Mouse (Mus musculus) ovary, postnatal 14 days (tissue): ENCODE data around the gene Dmrta1.
A peak's percentile ranks its signal among the peaks of the same experiment; 100 is the strongest.
"Not testable (repeated sequence)": the region's sequence is repeated elsewhere in the genome, so short reads cannot be mapped to it uniquely, and the experiment has no call there.

Experiments
- DNase-seq: peaks from one replicate; pipeline ENCODE4 v3.0.0; 2022; ENCODE audit warnings: low spot score

Gene Dmrta1

GRCm38 (mm10) chr4:89679195-89679594 lies at the start of gene Dmrta1:
Dmrta1 (plus strand) TSS chr4:89679436.
- DNase-seq, result no peak

- DNase-seq, result no peak
Observed at GRCm38 (mm10) chr4:89630374-89631079, 48.7 kb upstream of the Dmrta1 start.

GRCm38 (mm10) chr4:89631560-89631959 lies 47.7 kb upstream of the Dmrta1 start:
- no peak for DNase-seq

- DNase-seq, result no peak
Observed at GRCm38 (mm10) chr4:89638651-89639050, 40.6 kb upstream of the Dmrta1 start.

- DNase-seq, result no peak
Observed at GRCm38 (mm10) chr4:89644235-89645115, 34.8 kb upstream of the Dmrta1 start.

GRCm38 (mm10) chr4:89650352-89651311 lies 28.6 kb upstream of the Dmrta1 start:
- no peak for DNase-seq

- DNase-seq, result no peak
Observed at GRCm38 (mm10) chr4:89651312-89651686, 27.9 kb upstream of the Dmrta1 start.

GRCm38 (mm10) chr4:89651779-89652178 lies 27.5 kb upstream of the Dmrta1 start:
- no peak for DNase-seq

- DNase-seq, result no peak
Observed at GRCm38 (mm10) chr4:89663406-89663805, 15.8 kb upstream of the Dmrta1 start.

GRCm38 (mm10) chr4:89674711-89675110 lies 4.5 kb upstream of the Dmrta1 start:
- DNase-seq, result no peak

GRCm38 (mm10) chr4:89677903-89678302 lies 1.3 kb upstream of the Dmrta1 start:
- DNase-seq, result no peak

- DNase-seq, result no peak
Observed at GRCm38 (mm10) chr4:89678713-89679112, 523 bp upstream of the Dmrta1 start.

- peak; percentile 20 for DNase-seq
Observed at GRCm38 (mm10) chr4:89687961-89688803, 8.9 kb downstream of the Dmrta1 start.

GRCm38 (mm10) chr4:89688804-89689497 lies 9.7 kb downstream of the Dmrta1 start:
- no peak for DNase-seq

GRCm38 (mm10) chr4:89691936-89692335 lies 12.7 kb downstream of the Dmrta1 start:
- DNase-seq, result no peak

GRCm38 (mm10) chr4:89692780-89693179 lies 13.5 kb downstream of the Dmrta1 start:
- no peak for DNase-seq

- no peak for DNase-seq
Observed at GRCm38 (mm10) chr4:89695589-89695988, 16.4 kb downstream of the Dmrta1 start.

- no peak for DNase-seq
Observed at GRCm38 (mm10) chr4:89697951-89698350, 18.7 kb downstream of the Dmrta1 start.

- not testable (repeated sequence) for DNase-seq
Observed at GRCm38 (mm10) chr4:89723526-89724190, 44.4 kb downstream of the Dmrta1 start.
